Mouse (Mus musculus) testis, adult 2 months (tissue): ENCODE data around the gene Madcam1.

Source experiments
- CTCF ChIP-seq: fragments of 200-500 bp; IDR thresholded peaks from 2 replicates; pipeline ENCODE4 v1.5.1; 2012; ENCODE audit warnings: low read depth, mild to moderate bottlenecking, inconsistent platforms, low read length, moderate library complexity; ENCODE audit not compliant: control insufficient read depth, insufficient read depth, insufficient replicate concordance
- POLR2A ChIP-seq: fragments of 200-500 bp; IDR thresholded peaks from 2 replicates; pipeline ENCODE4 v1.6.1; 2012; ENCODE audit warnings: low read depth, mild to moderate bottlenecking, inconsistent platforms, low read length, moderate library complexity; ENCODE audit not compliant: control insufficient read depth

- no peak for TF ChIP-seq CTCF
- TF ChIP-seq POLR2A, result no peak
Observed at GRCm38 (mm10) chr10:79665051-79665450, 692 bp downstream of the Madcam1 start.
